Mouse (Mus musculus): ENCODE data around the gene Ust. TPM values are rescaled to one million over a fixed set of nuclear protein-coding genes. Genes with fewer than 3 reads are reported as not detected.

Gene Ust
- polyA plus RNA-seq, 1 experiment from 2014 or later: 8.4 TPM

DNA sequence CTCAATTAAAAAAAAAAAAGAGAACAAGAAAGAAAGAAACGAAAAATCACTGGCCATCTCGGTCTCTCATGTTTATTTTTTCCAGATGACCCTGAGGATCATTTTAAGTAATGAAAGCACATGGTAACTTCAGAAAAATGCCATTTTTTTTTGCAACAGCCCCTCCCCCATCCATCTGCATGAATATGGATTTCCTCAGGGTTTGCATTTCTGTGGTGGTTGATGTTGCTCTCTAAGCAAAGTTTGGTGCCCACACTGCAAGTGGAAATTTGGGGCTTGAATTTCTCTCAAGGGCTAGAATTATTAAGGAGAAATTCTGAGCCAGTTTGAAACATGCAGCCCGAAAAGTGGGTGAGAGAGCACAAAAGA is 290.3 kb downstream of the Ust start:
- WGBS: 88% methylated on average over 3 of the region's 3 CpGs
- H3K9ac ChIP-seq: no peak overlapping the region
- H3K4me2 ChIP-seq: no peak overlapping the region
- H3K4me3 ChIP-seq: no peak overlapping the region
- H3K9me3 ChIP-seq: no peaks in the 10 kb centered on the region
- no peaks in the 10 kb centered on the region for H3K27me3 ChIP-seq
- no peak overlapping the region for H3K27ac ChIP-seq (replicated peaks)
- no peaks in the 10 kb centered on the region for H3K36me3 ChIP-seq
- no peaks in the 10 kb centered on the region for H3K4me1 ChIP-seq (replicated peaks)
- ATAC-seq (ENCODE audit: low FRiP score, low read depth): no peak

GRCm38 (mm10) chr10:8227705-8228374 is 290.8 kb downstream of the Ust start:
- Histone ChIP-seq H3K9ac (no peak overlapping the region), H3K9me3 (no peaks in the 10 kb centered on the region), H3K27me3 (no peaks in the 10 kb centered on the region), H3K36me3 (no peaks in the 10 kb centered on the region), H3K4me2 (no peak overlapping the region), H3K4me1 (replicated peaks) (no peaks in the 10 kb centered on the region), H3K4me3 (no peak overlapping the region), H3K27ac (replicated peaks) (no peak overlapping the region)
- WGBS: 70% methylated on average over 5 of the region's 5 CpGs
- peak; percentile 61; the same call in 1 of the 2 replicates for ATAC-seq (ENCODE audit: low FRiP score, low read depth)

- no peaks in the 10 kb centered on the region for H3K4me1 ChIP-seq (replicated peaks)
- no peak for ATAC-seq (ENCODE audit: low FRiP score, low read depth)
These were observed 292.0 kb downstream of the Ust start for GRCm38 (mm10) chr10:8226650-8227049.

DNA sequence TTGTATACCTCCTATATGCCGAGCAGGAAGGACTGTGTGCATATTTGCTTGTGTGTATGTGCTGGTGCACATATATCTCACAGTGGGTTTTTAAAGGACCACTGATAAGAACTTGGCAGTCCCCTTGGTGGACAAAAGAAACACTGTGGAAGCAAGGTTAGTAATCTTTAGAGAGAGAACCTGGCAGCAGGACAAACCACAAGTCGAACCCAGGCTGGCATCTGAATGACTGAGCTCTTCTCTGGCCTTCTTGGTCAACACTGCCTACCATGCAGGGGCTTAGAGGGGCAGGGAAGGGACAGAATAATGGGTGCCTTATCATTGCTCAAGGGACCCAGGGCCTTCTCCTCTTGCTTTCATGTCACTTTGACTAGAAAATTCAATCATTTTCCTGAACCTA is 294.0 kb downstream of the Ust start:
- ATAC-seq (ENCODE audit: low FRiP score, low read depth): no peak

More at GRCm38 (mm10) chr10:8226650-8227049, 292.0 kb downstream of the Ust start:
- Histone ChIP-seq H3K36me3 (no peaks in the 10 kb centered on the region), H3K4me3 (no peak overlapping the region), H3K9me3 (no peaks in the 10 kb centered on the region), H3K27ac (replicated peaks) (no peak overlapping the region), H3K4me2 (no peak overlapping the region), H3K9ac (no peak overlapping the region), H3K27me3 (no peaks in the 10 kb centered on the region)
- WGBS: 69% methylated on average over 3 of the region's 3 CpGs

DNA sequence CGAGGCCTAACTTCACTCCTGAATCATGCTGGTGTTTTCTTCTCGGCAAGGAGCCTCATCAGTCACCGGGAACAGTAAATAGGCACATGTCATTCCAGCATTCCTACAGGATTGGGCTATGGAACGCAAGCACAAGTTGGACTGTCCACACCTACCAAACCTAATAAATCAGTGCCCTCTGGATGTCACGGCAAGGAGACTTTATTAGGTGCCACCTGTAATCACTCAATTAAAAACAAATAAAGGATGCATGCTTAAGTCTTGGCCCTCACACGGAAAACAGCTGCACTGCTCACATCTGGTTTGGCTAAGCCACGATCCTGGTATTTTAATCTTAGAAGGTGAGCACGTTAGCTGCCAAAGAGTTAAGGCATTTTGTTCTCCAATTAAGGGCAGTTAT is 294.6 kb downstream of the Ust start:
- Histone ChIP-seq H3K9ac (no peak overlapping the region), H3K4me2 (no peak overlapping the region), H3K4me3 (no peak overlapping the region), H3K27me3 (no peaks in the 10 kb centered on the region), H3K4me1 (replicated peaks) (no peaks in the 10 kb centered on the region), H3K27ac (replicated peaks) (no peak overlapping the region), H3K36me3 (no peaks in the 10 kb centered on the region), H3K9me3 (no peaks in the 10 kb centered on the region)
- ATAC-seq (ENCODE audit: low FRiP score, low read depth): no peak
- 85% methylated on average over 8 of the region's 8 CpGs for WGBS

More for the DNA sequence above, 294.0 kb downstream of the Ust start:
- WGBS: 95% methylated on average over 2 of the region's 2 CpGs
- Histone ChIP-seq H3K9me3 (no peaks in the 10 kb centered on the region), H3K27ac (replicated peaks) (no peak overlapping the region), H3K36me3 (no peaks in the 10 kb centered on the region), H3K9ac (no peak overlapping the region), H3K4me3 (no peak overlapping the region), H3K4me1 (replicated peaks) (no peaks in the 10 kb centered on the region), H3K4me2 (no peak overlapping the region), H3K27me3 (no peaks in the 10 kb centered on the region)

DNA sequence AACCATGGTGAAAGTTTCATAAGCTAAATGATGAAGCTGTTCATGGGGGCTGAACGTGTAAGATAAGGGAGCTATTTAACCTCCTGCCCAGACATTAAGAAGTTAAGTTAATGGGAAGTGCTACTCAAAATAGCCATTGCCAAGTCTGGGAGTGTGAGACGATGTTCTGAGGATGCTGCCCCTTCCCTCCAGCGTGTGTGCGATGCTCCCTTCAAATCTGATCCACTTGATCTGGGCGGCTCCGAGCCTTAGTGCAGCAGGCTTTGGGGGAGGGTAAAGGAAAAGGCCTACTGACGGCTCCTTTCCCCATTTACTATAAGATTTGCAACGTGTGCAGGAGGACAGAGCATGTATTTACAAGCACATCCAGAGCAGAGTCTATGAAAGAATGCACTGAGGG is 301.7 kb downstream of the Ust start:
- 53% methylated on average over 8 of the region's 8 CpGs for WGBS

GRCm38 (mm10) chr10:8215181-8215580 is 303.4 kb downstream of the Ust start:
- Histone ChIP-seq H3K9ac (no peak overlapping the region), H3K4me2 (no peak overlapping the region), H3K9me3 (no peaks in the 10 kb centered on the region), H3K27ac (replicated peaks) (no peak overlapping the region), H3K27me3 (no peaks in the 10 kb centered on the region), H3K36me3 (no peaks in the 10 kb centered on the region), H3K4me1 (replicated peaks) (peaks cover 12% of the 10 kb centered on the region), H3K4me3 (no peak overlapping the region)
- ATAC-seq (ENCODE audit: low FRiP score, low read depth): no peak
- 97% methylated on average over 3 of the region's 3 CpGs for WGBS

More for the DNA sequence above, 301.7 kb downstream of the Ust start:
- Histone ChIP-seq H3K9me3 (no peaks in the 10 kb centered on the region), H3K27me3 (no peaks in the 10 kb centered on the region), H3K36me3 (no peaks in the 10 kb centered on the region), H3K4me3 (no peak overlapping the region), H3K27ac (replicated peaks) (no peak overlapping the region), H3K9ac (no peak overlapping the region), H3K4me1 (replicated peaks) (peaks cover 12% of the 10 kb centered on the region), H3K4me2 (no peak overlapping the region)
- no peak for ATAC-seq (ENCODE audit: low FRiP score, low read depth)

- 25% methylated on average over 16 of the region's 16 CpGs for WGBS
- H3K9ac ChIP-seq: no peak overlapping the region
- no peak overlapping the region for H3K27ac ChIP-seq (replicated peaks)
- H3K4me1 ChIP-seq (replicated peaks): peaks cover 12% of the 10 kb centered on the region
- H3K9me3 ChIP-seq: no peaks in the 10 kb centered on the region
- H3K27me3 ChIP-seq: no peaks in the 10 kb centered on the region
- H3K4me3 ChIP-seq: no peak overlapping the region
- H3K4me2 ChIP-seq: peak overlapping the region; percentile 38
- peak; percentile 46 for ATAC-seq (ENCODE audit: low FRiP score, low read depth)
- H3K36me3 ChIP-seq: no peaks in the 10 kb centered on the region
These were observed 304.7 kb downstream of the Ust start for GRCm38 (mm10) chr10:8213906-8214421.

DNA sequence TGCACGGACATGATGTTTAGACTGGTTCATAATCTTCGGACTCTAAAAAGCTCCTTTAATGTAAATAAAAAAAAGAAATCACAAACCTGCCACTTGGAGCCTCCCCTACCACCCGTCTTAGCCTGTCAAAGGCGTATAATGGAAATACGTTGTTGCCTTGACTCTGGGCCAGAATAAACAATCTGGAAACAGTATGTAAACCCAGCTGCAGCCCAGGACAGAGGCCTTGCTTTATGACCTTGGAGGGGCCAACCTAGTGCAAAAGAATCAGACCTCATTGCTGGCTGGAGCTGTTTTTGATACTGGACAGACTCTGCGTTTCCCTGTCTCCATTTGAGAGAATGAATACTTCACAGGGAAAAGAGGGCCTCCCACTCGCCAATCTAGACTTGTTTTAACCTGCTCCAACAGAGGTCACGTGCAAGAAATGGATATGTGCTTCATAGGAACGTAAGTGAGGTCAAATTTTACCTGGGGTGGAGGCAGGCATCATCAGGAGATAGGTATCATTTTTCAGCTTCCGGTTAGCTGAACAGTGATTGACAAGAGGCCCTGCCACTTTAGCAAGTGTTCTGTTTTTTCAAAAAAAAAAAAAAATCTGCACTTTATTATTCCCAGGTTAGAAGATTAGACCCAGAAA is 305.2 kb downstream of the Ust start:
- H3K4me2 ChIP-seq: peak overlapping the region; percentile 38
- WGBS: 61% methylated on average over 10 of the region's 10 CpGs
- ATAC-seq (ENCODE audit: low FRiP score, low read depth): no peak
- H3K27ac ChIP-seq (replicated peaks): no peak overlapping the region
- no peaks in the 10 kb centered on the region for H3K27me3 ChIP-seq
- no peaks in the 10 kb centered on the region for H3K9me3 ChIP-seq
- peaks cover 12% of the 10 kb centered on the region for H3K4me1 ChIP-seq (replicated peaks)
- no peak overlapping the region for H3K4me3 ChIP-seq
- no peaks in the 10 kb centered on the region for H3K36me3 ChIP-seq
- H3K9ac ChIP-seq: no peak overlapping the region

GRCm38 (mm10) chr10:8212611-8213226 is 305.9 kb downstream of the Ust start:
- H3K4me2 ChIP-seq: no peak overlapping the region
- 83% methylated on average over 11 of the region's 11 CpGs for WGBS

GRCm38 (mm10) chr10:8211694-8212093 is 306.9 kb downstream of the Ust start:
- Histone ChIP-seq H3K4me2 (no peak overlapping the region), H3K4me3 (no peak overlapping the region), H3K27me3 (no peaks in the 10 kb centered on the region), H3K27ac (replicated peaks) (no peak overlapping the region), H3K4me1 (replicated peaks) (peaks cover 12% of the 10 kb centered on the region), H3K9me3 (no peaks in the 10 kb centered on the region), H3K36me3 (no peaks in the 10 kb centered on the region), H3K9ac (no peak overlapping the region)
- ATAC-seq (ENCODE audit: low FRiP score, low read depth): no peak
- WGBS: 88% methylated on average over 5 of the region's 5 CpGs

More at GRCm38 (mm10) chr10:8212611-8213226, 305.9 kb downstream of the Ust start:
- no peak overlapping the region for H3K4me3 ChIP-seq
- H3K36me3 ChIP-seq: no peaks in the 10 kb centered on the region
- H3K9ac ChIP-seq: no peak overlapping the region
- no peak overlapping the region for H3K27ac ChIP-seq (replicated peaks)
- no peaks in the 10 kb centered on the region for H3K9me3 ChIP-seq
- ATAC-seq (ENCODE audit: low FRiP score, low read depth): no peak
- H3K27me3 ChIP-seq: no peaks in the 10 kb centered on the region
- H3K4me1 ChIP-seq (replicated peaks): peaks cover 12% of the 10 kb centered on the region

DNA sequence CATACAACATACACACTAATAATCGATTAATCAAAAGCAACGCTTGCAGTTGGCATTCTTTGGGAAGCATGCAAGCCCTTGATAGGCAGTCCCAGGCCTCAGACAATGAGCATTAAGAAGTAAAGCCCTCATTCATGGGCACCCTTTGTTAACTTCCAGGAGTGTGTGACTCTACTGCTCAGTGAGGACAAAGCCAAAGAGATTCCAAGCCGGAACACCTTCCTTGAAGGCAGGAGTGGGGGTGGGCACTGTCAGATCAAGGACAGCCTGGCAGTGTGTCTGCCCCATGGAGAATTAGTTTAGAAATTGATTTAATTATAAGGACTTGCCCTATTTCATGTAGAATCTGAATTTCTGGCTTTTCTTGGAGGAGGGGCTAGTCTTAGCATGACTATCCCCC is 308.3 kb downstream of the Ust start:
- ATAC-seq (ENCODE audit: low FRiP score, low read depth): peak; percentile 32; the same call in 1 of the 2 replicates
- 41% methylated on average over 3 of the region's 3 CpGs for WGBS
- H3K27ac ChIP-seq (replicated peaks): no peak overlapping the region

More for the DNA sequence above, 308.3 kb downstream of the Ust start:
- no peaks in the 10 kb centered on the region for H3K27me3 ChIP-seq
- no peak overlapping the region for H3K4me2 ChIP-seq
- H3K9ac ChIP-seq: no peak overlapping the region
- H3K4me3 ChIP-seq: no peak overlapping the region
- no peaks in the 10 kb centered on the region for H3K36me3 ChIP-seq
- H3K4me1 ChIP-seq (replicated peaks): peaks cover 12% of the 10 kb centered on the region
- no peaks in the 10 kb centered on the region for H3K9me3 ChIP-seq
